In the genomic region with DNA sequence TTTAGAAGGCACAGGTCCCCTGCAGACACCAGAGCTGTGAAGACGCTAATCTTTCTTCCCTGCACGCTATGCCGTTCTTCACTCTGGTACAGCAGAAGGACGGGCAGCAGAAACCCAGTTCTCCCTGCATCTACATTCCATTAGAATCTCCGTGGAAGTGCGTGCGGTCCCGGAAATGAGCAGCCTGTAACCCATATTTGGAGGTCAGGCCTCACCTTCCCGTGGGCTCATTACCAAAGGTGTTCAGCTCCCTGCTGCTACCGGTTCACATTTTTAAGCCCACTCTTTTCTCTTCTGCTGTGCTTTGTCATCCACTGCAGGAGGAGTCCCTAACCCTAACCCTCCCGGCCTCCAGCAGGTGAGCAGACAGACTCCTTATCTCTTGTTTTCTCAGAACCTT, we compare ENCODE assay signal across 26 mouse cellular contexts. TPM values are rescaled to one million over a fixed set of nuclear protein-coding genes. Genes with fewer than 3 reads are reported as not detected.
DNase-seq lines count a peak whose midpoint lies in the region; ATAC-seq lines count a peak whose summit lies in the region.
"Had no signal": no experiment of that assay in that cellular context is flagged by ENCODE, and none has a peak within 500 bp of the region (broad histone marks: within the 10 kb centered on the region; RNA-seq: fewer than 3 reads in every experiment).

No protein-coding gene starts in this region.

- H3K36me3 ChIP-seq in heart, embryonic 12.5 days, result no peaks in the 10 kb centered on the region
- H3K36me3 ChIP-seq in hindbrain, embryonic 13.5 days, result no peaks in the 10 kb centered on the region
- H3K36me3 ChIP-seq: G1E had no signal

- H3K4me2 ChIP-seq in heart, embryonic 12.5 days, result no peak overlapping the region
- no peak overlapping the region for H3K4me2 ChIP-seq in hindbrain, embryonic 13.5 days

- H3K27ac ChIP-seq in heart, embryonic 12.5 days (ENCODE audit: poor library complexity, severe bottlenecking), result no peak overlapping the region
- no peak overlapping the region for H3K27ac ChIP-seq in hindbrain, embryonic 13.5 days

- no peaks in the 10 kb centered on the region for H3K9me3 ChIP-seq in heart, embryonic 12.5 days (replicated peaks)
- H3K9me3 ChIP-seq in hindbrain, embryonic 13.5 days, result no peaks in the 10 kb centered on the region

- no peak for ATAC-seq in heart, embryonic 12.5 days (ENCODE audit: insufficient number of reproducible peaks, low FRiP score)
- ATAC-seq in hindbrain, embryonic 13.5 days (ENCODE audit: low FRiP score), result no peak
- ATAC-seq: activated CD4-positive, CD25-positive, alpha-beta regulatory T cell, adult 4 months; CD4-positive, CD25-positive, alpha-beta regulatory T cell, adult 4 months; Patski had no signal

- whole genome bisulfite sequencing in heart, embryonic 12.5 days, result 50% methylated on average over 11 of the region's 11 CpGs
- 69% methylated on average over 11 of the region's 11 CpGs for WGBS in hindbrain, embryonic 13.5 days

- no peak overlapping the region for H3K4me3 ChIP-seq in heart, embryonic 12.5 days
- no peak overlapping the region for H3K4me3 ChIP-seq in hindbrain, embryonic 13.5 days

- H3K27me3 ChIP-seq in heart, embryonic 12.5 days (replicated peaks), result peaks cover 60% of the 10 kb centered on the region
- H3K27me3 ChIP-seq in hindbrain, embryonic 13.5 days, result peaks cover 21% of the 10 kb centered on the region
- H3K27me3 ChIP-seq: CH12.LX, Patski had no signal

- DNase-seq in heart, adult 11 months, result peak; percentile 60
- DNase-seq in ES-CJ7 (ENCODE audit: low read depth, low spot score) (peak; percentile 44), R1 (ENCODE audit: low read depth, low spot score) (peak; percentile 54), ZHBTc4 (ENCODE audit: low read depth, low spot score) (peak; percentile 56)
- DNase-seq in ovary, postnatal 14 days (ENCODE audit: low spot score), result no peak
- DNase-seq in c-Kit-positive CD71-positive TER-119-positive erythroid progenitor cells, embryonic 14.5 days (ENCODE audit: low spot score), result no peak
- DNase-seq: adrenal gland, adult 2 months; adrenal gland, adult 8-10 months; adrenal gland, postnatal 10 days; adrenal gland, postnatal 14 days; adrenal gland, postnatal 25 days; adrenal gland, postnatal 36 days; B cell, adult 2 months; cerebellum, adult 11 months; cerebellum, adult 11-12 months; cerebellum, adult 18-20 months; cerebellum, adult 2 months; cerebellum, adult 8-10 months; cerebellum, adult 9-10 months had no signal

- peaks cover 57% of the 10 kb centered on the region for H3K4me1 ChIP-seq in heart, embryonic 12.5 days (replicated peaks)
- H3K4me1 ChIP-seq in hindbrain, embryonic 13.5 days (replicated peaks), result peaks cover 35% of the 10 kb centered on the region

- H3K9ac ChIP-seq in heart, embryonic 12.5 days, result no peak overlapping the region
- no peak overlapping the region for H3K9ac ChIP-seq in hindbrain, embryonic 13.5 days

RNA-seq across cellular contexts. Expression of gene Dact2, which starts 34.7 kb away (rescaled TPM):
- polyA plus RNA-seq in heart, embryonic 12.5 days (2016; fragmentation: Nextera tagmentation; extraction: Ambion mirVana), result 1.7 and 2.4 TPM in 2 replicates
- polyA plus RNA-seq in hindbrain, embryonic 13.5 days (2015; fragmentation: Nextera tagmentation; extraction: Ambion mirVana), result 0.53 and 1.0 TPM in 2 replicates
- polyA plus RNA-seq: activated CD4-positive, CD25-positive, alpha-beta regulatory T cell, adult 4 months; CD4-positive, CD25-positive, alpha-beta regulatory T cell, adult 4 months; G1E had no signal

Comparison
In these comparisons a context has a peak if more than half of its experiments do, and no peak if none do; other contexts are left out.
1. DNase-seq: peak in heart, adult 11 months (single experiment), ES-CJ7 (single experiment), R1 (single experiment) and ZHBTc4 (single experiment); none in ovary, postnatal 14 days (single experiment) and c-Kit-positive CD71-positive TER-119-positive erythroid progenitor cells, embryonic 14.5 days (single experiment).